Mouse (Mus musculus) neutrophil, adult 5-6 weeks (primary cell): ENCODE data around the gene Mark3. TPM values are rescaled to one million over a fixed set of nuclear protein-coding genes. Genes with fewer than 3 reads are reported as not detected.
"Not testable (repeated sequence)": the region's sequence is repeated elsewhere in the genome, so short reads cannot be mapped to it uniquely, and the experiment has no call there.

Experiments used
- ATAC-seq: fragments of 151-379, 151-347 bp; 2 replicates; pipeline ENCODE4 v1.8.0; 2017; ENCODE audit warnings: mild to moderate bottlenecking, moderate TSS enrichment; ENCODE audit not compliant: insufficient number of reproducible peaks, poor library complexity, low FRiP score, severe bottlenecking; ENCODE audit errors: extremely low read depth
- total RNA-seq: library from RNA; stranded (forward); fragments of 200-1000 nt; gene quantifications from 2 replicates; pipeline ENCODE4 v1.2.3, GENCODE M21; 2017

Gene Mark3
- total RNA-seq, 1 experiment from 2014 or later, result 125 TPM

GRCm38 (mm10) chr12:111603871-111604270 is 29.5 kb downstream of the Mark3 start:
- ATAC-seq, result no peak

- ATAC-seq, result no peak
Observed at GRCm38 (mm10) chr12:111605619-111606018, 31.3 kb downstream of the Mark3 start.

- no peak for ATAC-seq
Observed at GRCm38 (mm10) chr12:111608015-111608414, 33.7 kb downstream of the Mark3 start.

DNA sequence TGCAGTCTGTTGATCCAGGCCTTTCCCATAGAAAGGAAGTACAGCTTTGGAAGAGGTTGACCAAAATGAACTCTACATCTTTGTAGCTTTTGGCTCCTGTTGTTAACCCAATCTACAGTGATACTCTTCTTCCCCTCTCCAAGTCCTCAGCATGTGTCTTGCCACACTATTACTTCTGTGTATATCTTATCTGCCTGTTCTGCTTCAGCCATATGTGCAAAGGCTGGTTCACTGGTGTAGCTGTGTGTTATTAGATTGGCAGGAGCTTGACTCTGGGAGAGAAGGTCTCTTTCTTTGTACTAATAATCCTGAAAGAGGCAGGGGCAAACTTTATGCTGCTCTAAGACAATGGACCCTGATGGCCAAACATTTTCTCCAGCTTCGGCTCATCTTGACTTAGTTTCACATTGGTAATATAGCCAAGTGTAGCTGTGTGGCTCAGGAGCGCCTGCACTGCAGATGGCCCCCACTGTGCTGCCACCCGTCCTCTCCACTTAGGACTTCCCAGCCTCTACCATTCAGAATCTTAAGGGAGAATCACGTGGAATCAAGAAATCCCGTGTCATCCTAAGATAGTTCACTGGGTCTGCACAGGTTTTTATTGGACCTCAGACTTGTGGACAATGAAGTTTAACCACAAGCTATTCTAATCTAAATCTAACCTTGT is 40.3 kb downstream of the Mark3 start:
- no peak for ATAC-seq

- no peak for ATAC-seq
Observed at GRCm38 (mm10) chr12:111618266-111618665, 43.9 kb downstream of the Mark3 start.

- peak; percentile 55; the same call in 1 of the 2 replicates for ATAC-seq
Observed at GRCm38 (mm10) chr12:111648061-111648645, 73.8 kb downstream of the Mark3 start.

- ATAC-seq, result no peak
Observed at GRCm38 (mm10) chr12:111652953-111653352, 78.6 kb downstream of the Mark3 start.

- ATAC-seq, result peak; percentile 66
Observed at GRCm38 (mm10) chr12:111653434-111653833, 79.1 kb downstream of the Mark3 start.

- ATAC-seq, result no peak
Observed at GRCm38 (mm10) chr12:111655695-111656094, 81.4 kb downstream of the Mark3 start.

GRCm38 (mm10) chr12:111659331-111659730 is 85.0 kb downstream of the Mark3 start:
- ATAC-seq, result no peak

DNA sequence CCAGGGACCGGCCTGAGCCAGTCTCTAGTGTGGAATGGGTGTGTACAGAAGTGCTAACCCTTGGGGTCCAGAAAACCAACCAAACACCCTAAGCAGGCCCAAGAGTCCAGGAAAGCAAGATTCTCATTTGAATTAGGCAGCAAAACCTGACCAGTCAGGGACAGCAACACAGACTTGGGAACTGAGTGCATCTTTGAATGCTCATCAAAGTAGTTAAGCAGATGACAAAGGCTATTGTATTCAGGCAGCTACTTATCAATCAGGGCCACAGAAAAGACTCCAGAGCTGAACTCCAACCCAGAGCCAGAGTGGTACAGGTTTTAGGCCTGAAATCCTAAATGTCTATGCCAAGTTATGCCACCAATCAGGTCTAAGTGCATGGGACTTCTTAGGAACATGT is 86.3 kb downstream of the Mark3 start:
- no peak for ATAC-seq

DNA sequence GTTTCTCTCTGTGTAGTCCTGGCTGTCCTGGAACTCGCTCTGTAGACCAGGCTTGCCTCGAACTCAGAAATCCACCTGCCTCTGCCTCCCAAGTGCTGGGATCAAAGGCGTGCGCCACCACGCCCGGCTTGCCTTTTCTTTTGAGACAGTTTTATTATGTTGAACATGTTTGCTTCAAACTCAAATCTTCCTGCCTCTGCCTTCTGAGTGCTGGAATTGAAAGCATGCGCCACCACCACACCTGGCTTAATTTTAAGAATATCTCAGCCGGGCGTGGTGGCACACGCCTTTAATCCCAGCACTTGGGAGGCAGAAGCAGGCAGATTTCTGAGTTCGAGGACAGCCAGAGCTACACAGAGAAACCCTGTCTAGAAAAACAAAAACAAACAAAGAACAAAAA is 87.2 kb downstream of the Mark3 start:
- ATAC-seq, result not testable (repeated sequence)

DNA sequence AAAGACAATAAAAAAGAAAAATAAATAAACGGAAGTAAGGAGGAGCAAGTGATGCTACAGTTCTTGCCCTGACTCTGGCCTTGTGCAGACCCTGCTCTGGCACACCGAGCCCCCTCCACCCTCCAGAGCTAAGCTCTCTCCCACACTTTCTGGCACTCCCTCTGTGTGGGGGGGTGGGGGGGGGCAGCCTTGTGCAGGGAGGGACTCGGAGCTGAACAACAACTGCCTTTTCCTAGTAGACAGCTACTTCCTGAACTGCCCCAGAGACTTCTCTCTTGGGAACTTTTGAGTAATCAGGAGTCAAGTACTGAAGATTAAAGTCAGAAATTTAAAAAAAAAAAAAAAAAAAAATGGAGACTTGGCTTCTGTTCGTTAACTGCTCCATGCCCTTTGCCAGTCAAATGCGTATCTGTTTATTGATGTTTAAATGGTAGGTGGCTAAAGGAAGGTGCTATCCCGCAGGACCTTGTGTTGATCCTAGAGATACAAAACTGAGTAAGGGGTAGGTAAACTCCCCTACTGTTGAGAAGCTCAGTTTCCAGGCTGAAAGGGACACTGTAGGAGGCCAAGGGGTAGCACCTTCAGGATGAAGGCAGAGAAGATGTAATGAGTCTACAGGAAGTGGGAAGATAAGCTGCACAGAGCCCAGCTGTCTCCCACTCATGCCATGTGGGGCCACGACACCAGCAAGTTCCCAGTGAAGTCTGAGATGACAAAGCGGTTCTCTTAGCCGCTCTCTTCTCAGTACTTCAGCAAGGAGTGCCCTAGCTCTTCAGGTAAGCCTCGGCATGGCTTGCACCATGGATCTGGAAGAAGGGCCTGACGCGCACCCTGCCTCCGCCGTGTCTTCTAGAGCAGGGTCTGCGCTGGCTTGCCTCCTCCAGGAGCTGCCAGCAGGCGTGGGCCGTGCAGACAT is 89.2 kb downstream of the Mark3 start:
- ATAC-seq, result no peak

DNA sequence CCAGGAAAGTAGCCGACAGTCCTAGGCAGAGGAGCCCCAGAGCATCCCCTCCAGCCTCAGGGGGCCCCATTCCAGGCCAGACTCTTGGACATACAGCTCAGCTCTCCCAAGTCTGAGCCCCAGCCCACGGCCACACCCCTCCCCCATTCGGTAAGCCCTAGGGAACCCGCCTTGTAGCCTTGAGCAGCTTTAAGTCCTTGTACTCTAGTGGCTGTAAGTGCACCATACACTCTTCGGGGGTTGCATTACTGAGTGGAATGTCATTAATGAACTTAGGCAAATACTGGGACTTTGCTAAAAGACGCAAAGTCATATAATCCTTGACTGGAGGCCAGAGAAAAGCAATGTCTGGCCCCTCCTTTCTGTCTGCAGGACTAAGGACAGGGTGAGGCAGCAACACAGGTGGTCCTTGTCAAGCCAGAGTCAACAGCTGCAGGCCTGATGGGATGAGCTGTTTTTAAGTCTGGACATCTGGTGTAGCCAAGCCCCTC is 89.9 kb downstream of the Mark3 start:
- ATAC-seq, result no peak

DNA sequence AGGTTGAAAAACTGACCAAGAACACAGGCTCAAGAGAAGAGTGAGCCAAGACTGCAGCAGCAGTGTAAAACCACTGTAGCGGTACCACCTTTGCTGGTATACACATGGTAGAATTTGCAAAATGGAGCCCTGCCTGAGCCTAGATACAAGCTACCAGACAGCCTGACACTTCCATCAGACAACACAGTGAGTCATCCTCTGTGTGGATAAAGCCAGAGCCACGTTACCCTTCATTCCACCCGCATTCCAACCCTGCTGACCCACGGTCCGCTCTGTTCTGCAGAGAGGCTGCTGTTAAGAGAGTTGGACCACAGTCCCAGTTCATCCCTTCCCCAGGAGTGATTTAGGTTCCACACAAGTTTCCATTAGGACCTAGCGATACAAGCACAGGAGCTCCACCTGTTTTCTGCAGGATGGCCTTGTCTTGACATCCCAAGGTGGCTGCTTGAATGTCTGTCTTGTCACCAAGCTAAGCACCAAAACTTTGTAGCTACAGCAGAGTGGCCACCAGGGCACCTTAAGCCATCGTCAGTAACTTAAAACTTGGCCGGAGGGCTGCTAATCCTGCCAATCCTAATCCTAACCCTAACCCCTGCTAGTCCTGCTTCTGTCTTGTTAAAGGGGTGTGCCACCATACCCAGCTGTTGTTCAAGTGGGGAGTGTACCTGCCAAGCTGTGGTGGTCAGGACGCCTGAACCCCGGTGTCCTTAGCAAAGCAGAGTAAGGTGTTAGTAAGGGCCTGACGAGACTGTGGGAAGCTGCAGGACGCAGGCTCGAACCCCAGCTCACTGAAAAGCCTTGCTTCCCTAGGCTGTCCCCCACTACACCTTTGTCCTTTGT is 90.9 kb downstream of the Mark3 start:
- ATAC-seq, result no peak

GRCm38 (mm10) chr12:111666380-111666779 is 92.1 kb downstream of the Mark3 start:
- ATAC-seq, result no peak

DNA sequence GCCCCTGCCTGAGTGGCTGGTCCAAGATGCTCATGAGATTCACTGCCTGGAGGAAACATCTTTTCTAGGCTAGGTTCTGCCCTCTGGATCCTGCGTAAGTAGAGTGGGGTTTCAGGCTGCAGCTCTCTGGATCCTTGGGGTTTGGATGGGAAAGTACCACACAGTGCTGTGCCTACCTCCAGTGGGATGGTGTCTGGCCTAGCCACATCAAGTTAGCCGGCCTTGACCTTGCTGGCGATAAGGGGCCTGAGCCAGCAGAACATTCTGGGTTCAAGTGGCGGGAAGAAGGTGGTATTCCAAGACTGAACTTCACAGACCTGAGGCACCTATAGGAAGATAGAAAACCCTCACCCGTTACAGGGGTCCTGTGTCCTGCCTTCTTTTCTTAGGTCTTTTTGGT is 93.1 kb downstream of the Mark3 start:
- no peak for ATAC-seq

DNA sequence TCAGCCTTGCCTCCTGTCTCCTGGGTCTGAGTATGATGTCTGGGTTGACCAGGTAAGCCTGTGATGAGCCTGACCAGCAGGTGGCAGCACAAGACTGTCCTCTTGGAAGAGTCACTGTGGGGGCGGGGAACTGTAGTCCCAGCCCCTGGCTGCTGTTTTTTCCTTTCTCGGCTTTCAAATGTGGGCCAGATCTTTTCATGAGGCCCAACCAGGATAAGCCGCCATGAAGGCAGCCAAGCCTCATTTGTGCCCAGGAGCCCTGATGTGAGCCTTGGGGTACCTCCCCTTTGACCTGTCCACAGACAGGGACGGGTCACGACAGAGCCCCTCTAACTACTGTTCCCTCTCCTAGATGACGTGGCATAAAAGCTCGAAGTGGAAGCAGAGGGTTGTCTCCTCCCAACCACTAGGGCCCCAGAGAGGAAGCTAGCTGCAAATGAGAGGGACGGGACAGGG is 94.2 kb downstream of the Mark3 start:
- peak; percentile 64; the same call in 1 of the 2 replicates for ATAC-seq
